ENCODE assay signal across 9 mouse cellular contexts in the genomic region with DNA sequence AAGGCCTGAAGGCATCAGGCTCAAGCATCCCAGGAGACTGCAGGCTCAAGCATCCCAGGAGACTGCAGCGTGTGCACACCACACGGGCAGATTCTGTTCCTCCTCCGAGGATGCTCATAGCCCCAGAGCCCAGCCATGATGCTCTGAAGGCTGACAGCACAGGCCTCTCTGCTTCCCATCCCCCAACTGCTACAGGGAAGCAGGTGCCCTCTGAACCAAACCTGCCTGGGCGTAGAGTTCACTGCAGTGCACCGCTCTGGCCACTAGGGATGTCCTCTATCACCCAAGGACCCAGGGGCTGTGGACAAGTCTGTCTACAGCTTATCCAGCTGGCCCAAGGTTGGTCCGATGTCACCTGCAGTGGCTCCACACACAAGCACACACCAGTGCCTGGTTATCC. TPM values are rescaled to one million over a fixed set of nuclear protein-coding genes. Genes with fewer than 3 reads are reported as not detected.
DNase-seq lines count a peak whose midpoint lies in the region; ATAC-seq and TF ChIP-seq lines count a peak whose summit lies in the region.
"Had no signal": no experiment of that assay in that cellular context is flagged by ENCODE, and none has a peak within 500 bp of the region (broad histone marks: within the 10 kb centered on the region; RNA-seq: fewer than 3 reads in every experiment).

No protein-coding gene starts in this region.

- no peak overlapping the region for H3K9ac ChIP-seq in forebrain, embryonic 12.5 days
- no peak overlapping the region for H3K9ac ChIP-seq in kidney, postnatal 0 days (ENCODE audit: low read depth, low read length)
- no peak overlapping the region for H3K9ac ChIP-seq in stomach, embryonic 14.5 days (replicated peaks; ENCODE audit: low read depth, low read length)
- H3K9ac ChIP-seq: limb, embryonic 15.5 days had no signal

- TF ChIP-seq CTCF in kidney, postnatal 0 days (IDR thresholded peaks at IDR 0.05; ENCODE audit: low read depth): peak; percentile 70

- H3K27ac ChIP-seq in forebrain, embryonic 12.5 days: no peak overlapping the region
- no peak overlapping the region for H3K27ac ChIP-seq in kidney, postnatal 0 days
- no peak overlapping the region for H3K27ac ChIP-seq in stomach, embryonic 14.5 days (ENCODE audit: low read length)

- peak; percentile 53 for ATAC-seq in forebrain, embryonic 12.5 days (ENCODE audit: low FRiP score)
- peak; percentile 77 for ATAC-seq in kidney, postnatal 0 days (replicated peaks; ENCODE audit: low FRiP score, low read depth)
- ATAC-seq in megakaryocyte progenitor cell, adult 5-6 weeks (replicated peaks; ENCODE audit: poor library complexity): peak; percentile 78
- ATAC-seq in stomach, embryonic 14.5 days (ENCODE audit: insufficient number of reproducible peaks, insufficient read depth, low FRiP score, low read depth): peak; percentile 37; the same call in 1 of the 2 replicates

- H3K27me3 ChIP-seq in forebrain, embryonic 12.5 days: no peaks in the 10 kb centered on the region
- no peaks in the 10 kb centered on the region for H3K27me3 ChIP-seq in kidney, postnatal 0 days (ENCODE audit: insufficient read depth, low read length)
- H3K27me3 ChIP-seq in stomach, embryonic 14.5 days (ENCODE audit: control insufficient read depth, insufficient read depth, low read length): no peaks in the 10 kb centered on the region
- H3K27me3 ChIP-seq: limb, embryonic 15.5 days had no signal

- no peaks in the 10 kb centered on the region for H3K36me3 ChIP-seq in forebrain, embryonic 12.5 days (replicated peaks)
- H3K36me3 ChIP-seq in kidney, postnatal 0 days (ENCODE audit: insufficient read depth, low read length): no peaks in the 10 kb centered on the region
- H3K36me3 ChIP-seq in stomach, embryonic 14.5 days (ENCODE audit: control insufficient read depth, insufficient read depth, low read length): no peaks in the 10 kb centered on the region

- peaks cover 14% of the 10 kb centered on the region for H3K4me1 ChIP-seq in forebrain, embryonic 12.5 days
- H3K4me1 ChIP-seq in kidney, postnatal 0 days (replicated peaks; ENCODE audit: insufficient read depth, low read length): no peaks in the 10 kb centered on the region
- peaks cover 6% of the 10 kb centered on the region; the same call in 1 of the 2 replicates for H3K4me1 ChIP-seq in stomach, embryonic 14.5 days (ENCODE audit: control insufficient read depth, insufficient read depth, low read length)

- H3K4me2 ChIP-seq in forebrain, embryonic 12.5 days: no peak overlapping the region
- H3K4me2 ChIP-seq in kidney, postnatal 0 days (ENCODE audit: low read length): no peak overlapping the region
- H3K4me2 ChIP-seq in stomach, embryonic 14.5 days (replicated peaks; ENCODE audit: low read depth, low read length): no peak overlapping the region
- H3K4me2 ChIP-seq: limb, embryonic 15.5 days had no signal

- 35% methylated on average over 6 of the region's 6 CpGs for WGBS in forebrain, embryonic 12.5 days
- WGBS in kidney, postnatal 0 days: 41% methylated on average over 6 of the region's 6 CpGs
- 48% methylated on average over 6 of the region's 6 CpGs for WGBS in stomach, embryonic 14.5 days

- H3K4me3 ChIP-seq in forebrain, embryonic 12.5 days (replicated peaks): no peak overlapping the region
- H3K4me3 ChIP-seq in kidney, postnatal 0 days (replicated peaks; ENCODE audit: low read depth, low read length): no peak overlapping the region
- no peak overlapping the region for H3K4me3 ChIP-seq in stomach, embryonic 14.5 days (ENCODE audit: low read depth, low read length)
- H3K4me3 ChIP-seq: limb, embryonic 15.5 days had no signal

- no peaks in the 10 kb centered on the region for H3K9me3 ChIP-seq in forebrain, embryonic 12.5 days
- H3K9me3 ChIP-seq in kidney, postnatal 0 days (replicated peaks; ENCODE audit: low read length): no peaks in the 10 kb centered on the region
- no peaks in the 10 kb centered on the region for H3K9me3 ChIP-seq in stomach, embryonic 14.5 days (ENCODE audit: control insufficient read depth, low read depth, low read length)
- H3K9me3 ChIP-seq: limb, embryonic 15.5 days had no signal

- peak; percentile 25 for DNase-seq in gastrocnemius, postnatal 10 days
- no peak for DNase-seq in gastrocnemius, adult 18-20 months (ENCODE audit: low spot score)
- peak; percentile 64 for DNase-seq in brain, adult 2 months (ENCODE audit: low read depth, low spot score)
- DNase-seq in kidney, postnatal 0 days (ENCODE audit: low spot score): peak; percentile 61
- no peak for DNase-seq in urinary bladder, postnatal 4 days (ENCODE audit: low spot score in 2 of 2)

RNA-seq across cellular contexts. Expression of gene Ralbp1, which starts 12.9 kb away (rescaled TPM):
- 10 to 100 TPM; 22.2 to 25.2 TPM for total RNA-seq in gastrocnemius, postnatal 10 days (2021)
- total RNA-seq in gastrocnemius, adult 18-20 months (2021): 10 to 100 TPM; 26.1 to 27.3 TPM
- polyA plus RNA-seq in forebrain, embryonic 12.5 days (2016; fragmentation: Nextera tagmentation; extraction: Ambion mirVana): 39.6 and 43.9 TPM in 2 replicates
- 72.1 and 74.2 TPM in 2 replicates for polyA plus RNA-seq in kidney, postnatal 0 days (2015; fragmentation: Nextera tagmentation; extraction: Ambion mirVana)
- 33.8 and 35.2 TPM in 2 replicates for total RNA-seq in megakaryocyte progenitor cell, adult 5-6 weeks (2015)
- 92.5 and 96.5 TPM in 2 replicates for total RNA-seq in megakaryocyte progenitor cell, adult 5-6 weeks (2017)
- polyA plus RNA-seq in stomach, embryonic 14.5 days (2014; fragmentation: Nextera tagmentation; extraction: Ambion mirVana): 77.4 and 97.3 TPM in 2 replicates

Comparison
In these comparisons a context has a peak if more than half of its experiments do, and no peak if none do; other contexts are left out.
1. DNase-seq: peak in gastrocnemius, postnatal 10 days (single experiment), brain, adult 2 months (single experiment) and kidney, postnatal 0 days (single experiment); none in gastrocnemius, adult 18-20 months (single experiment) and urinary bladder, postnatal 4 days (0 of 2).
2. Peak in every context shown above with its lines, with median percentiles within 50 percentile points of each other: ATAC-seq.